Mouse (Mus musculus): ENCODE results near the gene Snx5.

Gene Snx5

DNA sequence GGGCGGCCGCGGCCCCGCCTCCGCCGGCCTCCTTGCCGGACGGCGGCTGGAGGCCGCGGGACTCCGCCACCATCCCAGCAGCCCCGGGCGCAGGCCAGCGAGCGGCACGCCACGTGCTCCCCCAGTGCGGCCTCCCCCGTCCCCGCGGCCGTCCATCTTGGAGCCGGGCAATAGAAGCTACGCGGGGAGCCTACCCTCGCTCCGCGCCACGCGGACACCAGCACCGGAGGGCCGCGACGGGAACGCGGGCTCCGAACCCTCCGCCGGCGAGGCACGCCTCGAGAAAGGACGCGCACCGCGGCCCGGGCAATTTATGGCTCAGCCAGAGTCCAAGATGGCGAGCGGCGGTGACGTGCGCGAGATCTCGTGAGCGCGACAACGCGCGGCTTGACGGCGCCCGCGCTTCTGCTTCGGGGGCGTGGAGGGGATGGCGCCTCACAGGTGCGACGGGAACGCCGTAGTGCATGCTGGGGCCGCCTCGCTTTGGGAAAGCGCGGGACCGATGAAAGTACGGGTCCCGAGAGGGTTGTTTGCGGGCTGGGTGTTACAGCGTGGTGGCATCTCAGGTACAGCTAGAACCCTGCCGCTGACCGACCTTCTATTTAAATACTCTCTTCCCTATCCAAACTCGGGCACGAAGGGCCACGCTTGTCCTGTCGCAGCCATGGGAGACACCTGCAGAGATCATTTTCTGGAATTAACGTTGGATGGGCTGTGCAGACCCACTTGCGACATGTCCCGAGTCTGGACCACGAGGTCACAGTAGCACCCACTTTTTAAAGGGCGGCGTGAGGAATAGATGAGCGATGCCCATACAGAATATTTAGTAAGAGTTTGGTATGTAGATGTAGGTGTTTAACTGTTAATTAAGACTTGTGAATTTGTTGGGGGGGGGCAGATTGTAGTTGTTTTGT is at the start of gene Snx5, which contains the start of gene Mgme1:
Snx5 (minus strand) TSS at position 400 of the 914 bp plus-strand sequence.
Mgme1 (plus strand) TSS at position 157 of the 914 bp plus-strand sequence.
- peak; percentile 92 to 96 for DNase-seq (ENCODE audit: low spot score in 2 of 2)

DNA sequence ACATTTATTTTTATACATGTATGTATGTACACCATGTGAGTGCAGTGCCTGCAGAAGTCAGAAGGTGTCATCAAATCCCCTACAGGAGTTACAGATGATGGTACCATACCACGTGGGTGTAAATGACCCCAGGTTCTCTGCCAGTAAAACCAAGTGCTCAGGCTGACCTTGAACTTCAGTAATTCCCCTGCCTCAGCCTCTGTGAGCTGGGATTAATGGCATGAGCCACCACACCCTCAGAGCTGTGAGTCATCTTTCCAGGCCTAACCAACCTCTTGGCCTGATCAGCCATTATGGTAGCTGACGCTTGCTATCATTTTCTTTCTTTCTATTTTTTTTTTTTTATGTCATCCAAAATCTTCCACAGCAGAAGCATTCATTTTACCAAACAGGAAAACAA is 40.7 kb upstream of the Snx5 start:
- DNase-seq (ENCODE audit: low spot score in 2 of 2), result no peak

DNA sequence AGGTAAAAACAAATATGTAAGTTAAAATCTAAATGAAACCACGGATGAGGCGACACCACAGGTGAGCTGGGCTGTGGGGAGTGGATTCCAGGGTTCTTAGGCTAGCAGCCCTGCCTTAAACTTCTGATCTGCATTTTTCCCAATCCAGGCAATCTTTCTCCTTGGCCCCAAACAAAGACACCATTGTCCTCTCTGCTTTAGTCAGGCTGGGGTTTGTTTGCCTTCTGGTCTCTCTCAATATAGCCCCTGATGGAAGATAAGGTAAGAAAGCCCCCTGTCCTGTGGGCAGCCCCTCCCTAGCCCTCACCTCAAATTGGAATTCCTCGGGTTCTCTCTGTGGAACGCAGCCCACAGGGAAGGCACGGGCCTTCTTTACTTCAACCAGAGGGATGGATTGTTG is 39.6 kb upstream of the Snx5 start:
- DNase-seq (ENCODE audit: low spot score in 2 of 2), result no peak

DNA sequence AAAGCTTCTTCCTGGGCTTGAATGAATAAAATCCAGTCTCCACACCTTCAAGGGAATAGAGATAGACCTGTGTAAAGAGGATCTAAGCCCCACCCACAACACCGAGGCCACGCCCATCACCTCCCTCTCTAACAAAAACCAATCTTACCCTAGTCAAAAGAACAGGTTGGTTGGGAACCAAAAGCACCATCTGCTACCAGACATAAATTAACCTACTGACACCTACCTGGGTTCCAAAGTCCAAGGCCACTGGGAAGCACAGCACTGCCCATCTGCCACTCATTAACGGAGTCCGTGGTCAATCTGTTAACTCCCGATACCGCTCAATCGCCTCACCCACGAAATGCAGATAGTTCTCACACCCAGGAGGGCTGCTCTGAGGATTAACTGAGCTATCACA is 37.9 kb upstream of the Snx5 start:
- DNase-seq (ENCODE audit: low spot score in 2 of 2), result no peak

DNA sequence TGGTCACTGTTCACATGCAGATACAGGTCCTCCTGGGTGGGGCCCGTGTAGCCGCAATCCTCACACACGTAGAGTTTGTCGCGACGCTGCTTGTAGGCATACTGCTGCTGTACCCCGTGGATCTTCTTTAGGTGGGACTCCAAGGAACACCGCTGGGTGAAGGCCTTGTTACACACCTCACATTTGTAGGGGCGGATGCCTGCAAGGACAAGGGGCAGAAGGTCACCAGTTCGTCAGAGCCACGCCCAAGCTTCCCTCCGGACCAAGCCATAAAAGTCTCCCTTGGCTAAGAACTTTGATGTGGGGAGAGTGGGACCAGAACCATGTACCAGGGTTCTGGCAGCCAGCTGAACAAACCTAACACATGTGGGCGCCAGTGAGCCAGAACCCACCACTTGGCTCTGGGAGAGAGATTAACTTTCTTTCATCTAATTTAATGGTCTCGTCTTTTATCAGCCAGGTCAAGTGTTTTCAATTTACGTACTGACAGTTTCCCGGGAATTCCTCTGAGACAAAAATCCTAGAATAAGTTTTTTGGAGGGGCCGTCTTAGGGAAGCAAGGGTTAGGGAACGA is 35.1 kb upstream of the Snx5 start:
- DNase-seq (ENCODE audit: low spot score in 2 of 2), result no peak

DNA sequence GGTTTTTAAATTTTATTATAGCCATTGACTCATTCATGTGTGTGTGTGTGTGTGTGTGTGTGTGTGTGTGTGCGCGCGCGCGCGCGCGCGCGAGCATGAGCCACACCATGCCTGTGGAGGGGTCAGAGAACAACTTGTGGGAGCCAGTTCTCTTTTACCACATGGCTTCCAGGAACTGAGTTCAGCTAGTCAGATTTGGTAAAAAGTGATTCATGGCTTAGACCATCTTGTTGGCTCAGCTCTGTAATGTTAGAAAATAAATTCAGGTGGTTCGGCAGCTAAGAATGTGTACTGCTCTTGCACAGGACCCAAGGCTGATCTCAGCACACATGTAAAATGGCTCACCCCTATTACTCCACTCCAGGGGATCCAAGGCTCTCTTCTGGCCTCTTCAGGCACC is 30.4 kb upstream of the Snx5 start:
- DNase-seq (ENCODE audit: low spot score in 2 of 2), result no peak

DNA sequence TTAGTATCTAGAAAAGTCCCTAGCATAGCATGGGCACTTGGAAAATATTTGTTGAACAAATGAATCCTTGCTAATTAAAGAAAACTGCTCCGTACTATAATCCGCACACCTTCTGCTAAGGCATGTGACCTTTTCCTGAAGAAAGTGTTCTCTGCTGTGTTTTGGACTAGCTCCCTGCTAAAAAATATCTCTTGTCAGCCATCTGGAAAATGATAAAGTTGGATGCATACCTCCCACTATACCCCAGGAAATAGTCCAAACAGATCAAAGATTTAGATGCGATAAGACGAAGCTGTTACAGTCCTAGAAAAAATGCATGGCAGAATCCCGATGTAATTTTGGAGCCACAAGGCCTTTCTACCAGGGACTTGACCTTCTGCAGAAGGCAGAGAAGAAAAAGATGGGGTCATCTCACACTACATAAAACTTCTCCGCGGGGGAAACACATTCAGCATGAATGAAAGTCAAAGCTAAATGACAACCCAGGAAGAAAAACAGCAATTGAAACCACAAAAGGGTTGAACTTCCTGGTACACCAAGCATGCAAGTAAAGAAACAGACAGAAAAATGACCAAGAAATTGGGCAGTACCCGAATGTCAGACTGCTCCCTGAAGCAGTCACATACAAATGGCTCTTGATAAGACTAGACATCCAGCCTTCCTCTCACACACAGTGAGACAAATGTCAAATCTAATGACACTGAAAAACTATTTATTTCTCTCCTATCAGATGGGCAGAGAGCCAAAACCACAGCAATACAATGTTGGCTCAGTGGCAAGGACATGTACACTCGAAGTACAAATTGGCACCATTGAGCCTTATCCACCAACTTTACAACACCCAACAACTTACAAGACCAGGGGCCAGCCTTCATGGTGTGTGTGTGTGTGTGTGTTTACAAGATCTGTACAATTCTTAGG is 29.3 kb upstream of the Snx5 start:
- no peak for DNase-seq (ENCODE audit: low spot score in 2 of 2)

DNA sequence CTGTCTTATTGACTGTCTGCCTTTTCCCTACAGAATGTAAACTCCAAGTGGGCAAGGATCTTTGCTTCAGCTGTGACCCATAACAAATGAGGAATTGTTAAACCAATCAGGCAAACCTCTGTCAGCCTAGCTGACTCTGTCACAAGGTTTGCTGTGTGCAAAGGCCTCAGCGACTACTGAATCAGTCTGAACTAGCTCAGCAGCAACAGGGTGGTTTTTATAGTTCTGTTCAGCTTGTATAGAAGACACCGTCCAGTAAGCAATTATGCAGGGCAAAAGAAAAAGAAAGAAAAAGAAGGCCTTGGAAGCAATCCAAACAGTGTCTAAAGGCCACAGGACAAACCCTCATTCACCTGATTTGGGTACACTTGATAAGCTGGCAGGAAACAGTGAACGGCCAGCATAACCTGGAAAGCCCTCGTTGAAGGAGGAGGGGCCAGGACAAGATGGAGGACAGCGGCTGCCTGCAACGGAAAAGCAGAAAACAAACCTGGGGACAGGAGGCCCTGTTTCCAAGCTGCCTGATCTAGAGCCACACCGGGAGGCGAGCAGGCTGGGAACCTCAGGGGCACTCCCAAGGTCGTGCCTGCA is 24.5 kb upstream of the Snx5 start:
- no peak for DNase-seq (ENCODE audit: low spot score in 2 of 2)

DNA sequence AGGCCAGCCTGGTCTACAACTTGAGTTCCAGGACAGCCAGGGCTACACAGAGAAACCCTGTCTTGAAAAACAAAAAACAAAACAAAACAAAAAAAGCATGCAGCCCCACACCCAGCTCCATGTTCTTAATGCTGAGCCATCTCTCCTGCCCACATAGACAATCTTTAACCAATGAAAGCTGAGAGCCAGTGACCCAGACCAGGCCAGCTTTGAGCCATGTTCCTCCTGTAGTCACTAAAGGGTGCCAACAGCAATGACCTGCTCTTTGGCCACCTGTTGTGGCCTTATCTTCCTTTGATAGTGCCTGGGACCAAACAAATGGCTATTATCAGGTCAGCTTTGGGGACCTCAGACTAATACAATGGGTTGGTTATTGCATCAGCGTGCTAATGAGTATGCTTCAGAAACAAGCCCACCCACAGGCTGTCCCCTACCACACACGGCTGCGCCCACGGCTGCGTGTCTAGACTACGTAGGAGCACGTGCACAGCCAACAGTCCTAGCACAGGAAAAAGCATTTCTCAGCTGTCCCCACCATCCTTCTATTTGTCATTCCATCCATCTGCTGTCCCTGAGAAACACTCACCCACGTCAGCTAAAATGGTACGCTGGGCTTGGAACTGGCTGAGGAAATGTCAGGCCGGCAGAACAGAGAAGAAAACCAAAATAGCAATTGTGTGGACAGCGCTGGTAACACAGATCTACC is 21.0 kb upstream of the Snx5 start:
- DNase-seq (ENCODE audit: low spot score in 2 of 2), result no peak

DNA sequence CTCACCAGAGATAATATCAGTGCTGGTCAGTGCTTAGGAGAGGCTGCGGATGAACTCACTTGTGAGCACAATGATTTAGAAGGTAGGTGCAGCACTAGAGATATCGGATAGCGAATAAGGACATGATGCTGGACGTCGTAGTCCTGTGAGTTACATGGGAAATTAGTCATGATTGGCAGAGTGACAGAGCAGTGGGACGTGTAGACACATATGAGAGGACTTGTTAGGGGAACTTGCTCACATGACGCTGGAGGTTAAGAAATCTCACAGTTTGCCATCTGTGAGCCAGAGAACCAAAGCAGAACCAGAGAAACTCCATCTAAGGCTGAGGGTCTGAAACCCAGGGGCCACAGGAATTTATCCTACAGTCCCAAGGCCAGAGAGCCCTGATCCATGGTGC is 19.6 kb upstream of the Snx5 start:
- no peak for DNase-seq (ENCODE audit: low spot score in 2 of 2)

DNA sequence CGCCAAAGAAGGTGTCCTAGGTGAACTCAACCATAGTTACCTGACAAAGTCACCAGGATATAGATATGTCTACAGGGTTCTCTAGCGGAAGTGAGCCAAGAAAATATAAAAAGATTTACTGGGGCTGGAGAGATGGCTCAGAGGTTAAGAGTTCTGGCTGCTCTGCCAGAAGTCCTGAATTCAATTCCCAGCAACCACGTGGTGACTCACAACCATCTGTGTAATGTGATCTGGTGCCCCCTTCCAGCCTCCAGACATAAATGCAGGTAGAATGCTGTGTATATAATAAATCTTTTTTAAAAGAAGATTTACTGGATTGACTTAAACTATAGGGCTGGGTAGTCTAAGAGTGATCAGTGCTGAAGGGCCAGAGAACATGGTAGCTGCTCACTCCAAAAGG is 10.7 kb upstream of the Snx5 start:
- no peak for DNase-seq (ENCODE audit: low spot score in 2 of 2)

DNA sequence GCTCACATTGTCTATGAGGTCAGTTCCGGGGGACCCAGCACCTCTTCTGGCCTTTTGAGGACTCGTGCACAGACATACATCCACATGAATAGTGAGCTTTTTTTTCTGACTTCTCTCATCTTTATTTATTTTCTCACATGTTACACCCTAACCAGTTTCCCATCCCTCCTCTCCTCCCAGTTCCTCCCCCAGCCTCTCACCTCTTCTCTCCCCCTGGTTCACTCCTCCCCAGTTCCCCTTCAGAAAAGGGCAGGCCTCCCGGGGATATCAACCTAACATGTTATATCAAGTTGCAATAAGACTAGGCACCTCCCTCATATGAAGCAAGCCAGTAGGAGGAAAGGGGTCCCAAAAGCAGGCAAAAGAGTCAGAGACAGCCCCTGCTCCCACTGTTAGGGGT is 9.9 kb upstream of the Snx5 start:
- no peak for DNase-seq (ENCODE audit: low spot score in 2 of 2)

DNA sequence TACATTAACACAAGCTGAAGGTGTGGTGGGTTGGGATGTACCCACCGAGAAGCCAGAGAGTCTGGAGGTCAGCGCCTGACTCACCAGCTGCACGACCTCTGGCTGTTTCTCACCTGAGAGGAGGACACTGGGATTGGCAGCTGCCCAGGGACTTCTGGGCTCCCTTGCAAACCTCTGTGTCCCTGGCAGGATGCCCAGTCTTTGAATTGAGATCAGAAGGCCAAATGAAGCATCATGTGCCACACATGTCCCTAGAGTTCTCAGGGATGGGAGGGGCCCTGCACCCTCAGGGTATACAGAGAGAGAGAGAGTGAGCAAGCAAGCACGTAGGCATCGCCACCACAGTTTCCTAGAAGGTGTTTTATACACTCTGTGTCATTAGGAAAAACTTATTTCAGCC is 9.0 kb upstream of the Snx5 start:
- peak in 1 of 2 experiments; percentile 27 for DNase-seq (ENCODE audit: low spot score in 2 of 2)

DNA sequence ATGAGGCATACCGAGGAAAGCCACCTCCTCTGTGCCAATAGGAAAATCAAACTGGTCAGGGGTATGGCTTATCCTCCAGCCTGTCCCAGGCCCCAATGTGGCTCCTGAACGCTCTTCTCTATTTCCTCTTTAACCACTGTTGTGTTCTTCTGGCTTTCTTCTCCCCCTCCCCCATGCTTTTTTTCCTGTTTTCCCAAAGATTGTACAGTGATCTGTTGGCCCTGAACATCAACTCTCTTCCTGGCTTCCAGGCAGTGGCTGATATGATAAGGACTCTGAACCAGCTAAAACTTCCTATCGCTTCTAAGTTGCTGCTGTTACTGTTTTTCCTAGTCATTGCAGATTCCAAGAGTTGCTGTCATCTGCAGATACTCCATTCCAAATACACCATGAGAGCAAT is 6.2 kb upstream of the Snx5 start:
- DNase-seq (ENCODE audit: low spot score in 2 of 2), result no peak

DNA sequence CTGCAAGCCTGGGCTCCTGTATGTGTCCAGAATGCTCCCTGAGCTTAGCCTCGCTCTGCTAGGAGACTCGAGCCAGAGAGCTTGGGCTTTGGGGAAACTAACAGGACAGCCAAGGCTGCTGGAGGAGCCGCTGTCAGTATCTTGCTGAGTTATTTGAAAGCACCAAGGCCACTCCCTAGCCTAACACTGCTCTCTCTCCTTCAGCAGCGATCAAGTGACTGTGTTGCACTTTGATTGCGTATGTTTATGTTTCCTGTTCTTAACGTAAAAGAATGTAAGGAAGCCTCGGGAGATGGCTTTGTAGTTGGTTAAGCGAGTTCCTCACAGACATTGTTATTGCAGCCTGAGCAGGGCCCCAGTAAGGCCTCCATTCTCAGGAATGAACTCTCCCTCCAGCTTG is 4.0 kb upstream of the Snx5 start:
- no peak for DNase-seq (ENCODE audit: low spot score in 2 of 2)

DNA sequence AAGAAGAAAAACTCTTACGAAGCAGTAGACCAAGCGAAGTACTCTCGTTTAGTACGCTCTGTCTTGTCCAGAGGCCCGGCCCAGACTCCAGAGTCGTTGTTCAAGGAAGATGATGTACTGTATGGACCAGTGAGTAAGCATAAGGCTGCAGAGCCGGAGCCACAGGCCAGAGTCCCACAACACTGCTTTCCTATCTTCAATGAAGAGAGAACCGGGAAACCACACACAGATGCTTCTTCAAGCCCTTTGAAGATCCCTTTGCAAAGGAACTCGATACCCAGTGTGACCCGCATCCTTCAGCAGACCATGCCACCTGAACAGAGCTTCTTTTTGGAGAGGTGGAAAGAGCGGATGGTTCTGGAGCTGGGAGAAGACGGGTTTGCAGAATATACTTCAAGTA is 1.4 kb upstream of the Snx5 start:
- no peak for DNase-seq (ENCODE audit: low spot score in 2 of 2)

DNA sequence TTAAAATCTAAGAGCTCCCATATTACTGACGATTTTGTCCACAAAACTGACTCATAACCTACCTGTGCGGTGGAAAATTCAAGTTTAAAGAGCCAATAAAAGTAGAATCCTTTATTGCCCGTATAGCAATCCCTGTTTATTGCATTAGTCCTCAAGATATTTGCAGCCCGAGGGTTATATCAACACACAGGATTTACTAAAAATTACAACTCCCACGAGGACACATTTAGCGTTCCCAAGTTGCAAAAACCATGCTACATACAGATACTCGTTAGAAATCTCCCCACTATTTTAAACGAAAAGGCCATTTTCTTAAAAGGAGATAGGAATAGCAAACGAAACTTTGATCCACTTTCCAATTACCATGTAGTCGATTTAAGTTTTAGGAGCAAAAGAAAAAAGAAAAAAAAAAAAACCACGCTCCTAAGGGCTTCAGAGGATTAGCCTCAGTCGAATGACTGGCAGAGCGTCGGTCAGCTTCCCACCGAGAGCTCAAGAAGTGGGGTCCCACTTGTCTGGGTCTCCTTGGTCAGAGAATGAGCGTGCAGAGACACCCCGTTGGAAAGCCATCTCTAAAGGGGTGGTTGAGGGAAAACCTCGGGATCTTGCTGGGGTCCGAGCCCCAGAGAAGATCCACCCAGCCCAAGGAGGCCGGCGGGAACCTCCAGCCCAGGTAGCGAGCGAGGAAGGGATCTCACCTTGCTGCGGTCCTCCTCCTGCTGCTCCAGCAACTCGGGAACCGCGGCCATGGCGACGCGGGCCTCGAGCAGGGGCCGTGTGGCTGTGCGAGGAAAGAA is 829 bp downstream of the Snx5 start:
- no peak for DNase-seq (ENCODE audit: low spot score in 2 of 2)

DNA sequence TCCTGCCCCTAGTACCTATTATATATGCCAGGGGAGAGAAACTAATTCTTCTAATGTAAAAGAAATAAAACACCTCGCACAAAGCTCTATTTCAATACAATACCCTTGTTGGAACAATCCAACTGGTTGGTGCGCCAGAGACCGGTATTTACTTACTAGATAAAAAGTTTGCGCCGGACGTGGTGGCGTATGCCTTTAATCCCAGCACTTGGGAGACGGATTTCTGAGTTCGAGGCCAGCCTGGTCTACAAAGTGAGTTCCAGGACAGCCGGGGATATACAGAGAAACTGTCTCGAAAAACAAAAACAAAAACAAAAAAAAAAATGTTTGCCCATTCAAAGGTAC is 1.4 kb downstream of the Snx5 start:
- DNase-seq (ENCODE audit: low spot score in 2 of 2), result peak in 1 of 2 experiments; percentile 28

DNA sequence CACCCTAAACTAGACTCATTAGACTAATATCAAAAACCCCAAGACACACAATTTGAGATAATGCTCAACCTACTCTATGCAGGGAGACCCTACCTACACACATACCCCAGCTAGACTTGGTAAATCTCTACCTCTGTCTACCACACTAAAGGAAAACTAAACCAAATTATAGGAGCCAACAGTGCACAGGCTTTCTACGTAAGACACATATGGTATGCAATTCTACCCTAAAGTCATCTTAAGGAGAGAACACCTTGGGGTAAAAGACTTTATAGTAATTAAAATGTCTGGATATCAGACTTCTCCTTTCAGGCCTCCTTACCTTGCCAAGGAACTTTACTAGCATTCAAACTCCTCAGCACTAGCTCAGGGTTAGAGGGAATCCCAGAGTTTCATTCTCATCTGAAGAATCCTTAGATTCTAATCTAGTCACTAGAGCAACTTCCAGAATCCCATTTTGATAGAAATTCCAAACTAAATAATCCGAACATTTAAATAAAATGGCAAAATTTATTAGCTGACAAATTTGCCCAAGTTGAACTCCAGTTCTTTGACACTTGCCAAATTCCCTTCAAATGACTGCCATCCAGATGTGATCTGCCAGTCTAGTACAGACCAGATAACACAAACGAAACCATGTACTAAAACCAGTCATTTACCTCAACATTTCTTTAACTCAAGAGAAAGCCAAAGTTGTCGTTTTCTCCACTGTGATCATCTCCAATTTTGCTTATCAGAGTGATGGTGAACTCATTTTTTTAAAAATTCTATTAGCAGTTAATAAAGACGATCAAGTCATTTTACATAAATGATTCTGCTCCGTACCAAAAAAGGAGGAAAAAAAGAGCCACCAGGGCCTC is 2.0 kb downstream of the Snx5 start:
- no peak for DNase-seq (ENCODE audit: low spot score in 2 of 2)

DNA sequence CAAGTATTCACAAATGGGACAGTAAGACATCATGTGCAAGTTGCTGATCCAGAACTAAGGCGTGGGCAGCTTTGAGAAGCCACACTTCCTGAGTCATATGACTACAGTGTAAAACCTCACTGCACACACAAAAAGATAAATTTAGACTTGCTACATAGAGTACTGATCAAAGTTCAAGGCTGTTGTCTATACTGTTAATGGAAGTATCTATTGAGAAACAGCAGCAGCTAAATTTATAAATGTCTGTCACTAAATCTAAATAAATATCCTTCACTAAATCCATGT is 3.0 kb downstream of the Snx5 start:
- DNase-seq (ENCODE audit: low spot score in 2 of 2), result no peak

Measured in spleen, postnatal 4 days (tissue).